Mouse (Mus musculus): ENCODE results near the gene Foxk1.

- no peak for TF ChIP-seq CTCF (IDR thresholded peaks at IDR 0.05; ENCODE audit: extremely low read depth, insufficient read length, insufficient replicate concordance, low read depth, low read length)
- no peak for TF ChIP-seq POLR2A (IDR thresholded peaks at IDR 0.05; ENCODE audit: low read depth, low read length)
Measured at GRCm38 (mm10) chr5:142418419-142418818, 17.1 kb downstream of the Foxk1 start.

All from small intestine, adult 2 months (tissue).